Mouse (Mus musculus) olfactory bulb, adult 2 months (tissue): ENCODE data around the gene Twsg1. TPM values are rescaled to one million over a fixed set of nuclear protein-coding genes. Genes with fewer than 3 reads are reported as not detected.

Experiments
- H3K27ac ChIP-seq: fragments of 200-500 bp; 2 replicates; pipeline ENCODE4 v1.5.1; 2012; ENCODE audit warnings: low read depth, low read length; ENCODE audit not compliant: insufficient read depth
- H3K4me1 ChIP-seq: fragments of 200-500 bp; 2 replicates; pipeline ENCODE4 v1.6.1; 2012; ENCODE audit warnings: low read length; ENCODE audit not compliant: control insufficient read depth, insufficient read depth
- H3K4me3 ChIP-seq: fragments of 200-500 bp; 2 replicates; pipeline ENCODE4 v1.5.1; 2012; ENCODE audit warnings: mild to moderate bottlenecking, low read depth, low read length, moderate library complexity; ENCODE audit not compliant: insufficient read depth
- CTCF ChIP-seq: fragments of 200-500 bp; IDR thresholded peaks from 2 replicates; pipeline ENCODE4 v1.5.1; 2012; ENCODE audit warnings: low read depth, mild to moderate bottlenecking, low read length, moderate library complexity; ENCODE audit not compliant: insufficient read depth
- POLR2A ChIP-seq: fragments of 200-500 bp; IDR thresholded peaks from 2 replicates; pipeline ENCODE4 v1.6.1; 2012; ENCODE audit warnings: mild to moderate bottlenecking, low read depth, low read length, moderate library complexity; ENCODE audit not compliant: insufficient read depth
- WGBS: fragments of 180-500 bp; shearing (Covaris S2); methylation state at CpG from one replicate; pipeline ENCODE4 v1.1.7; 2018; 5-methylcytosine and 5-hydroxymethylcytosine counted together
- polyA plus RNA-seq: library from polyadenylated mRNA; stranded (reverse); fragments of >200 nt; gene quantifications from 2 replicates; pipeline ENCODE4 v1.2.4, GENCODE M21; 2012; ENCODE audit warnings: low replicate concordance; ENCODE audit not compliant: missing spikeins, insufficient read depth, insufficient read length

The Twsg1 gene
- polyA plus RNA-seq, 1 experiment, result not detected

GRCm38 (mm10) chr17:65956993-65957781 is 6.2 kb upstream of the Twsg1 start:
- no peak overlapping the region for H3K27ac ChIP-seq
- no peak overlapping the region for H3K4me3 ChIP-seq
- WGBS, result 49% methylated on average over 14 of the region's 14 CpGs

GRCm38 (mm10) chr17:65956140-65956539 is 5.1 kb upstream of the Twsg1 start:
- 87% methylated on average over 3 of the region's 3 CpGs for WGBS
- Histone ChIP-seq H3K4me1 (peaks cover 5% of the 10 kb centered on the region; the same call in 1 of the 2 replicates), H3K27ac (no peak overlapping the region), H3K4me3 (no peak overlapping the region)
- no peak for TF ChIP-seq CTCF
- TF ChIP-seq POLR2A, result no peak

More at GRCm38 (mm10) chr17:65956993-65957781, 6.2 kb upstream of the Twsg1 start:
- peaks cover 5% of the 10 kb centered on the region; the same call in 1 of the 2 replicates for H3K4me1 ChIP-seq
- no peak for TF ChIP-seq CTCF
- no peak for TF ChIP-seq POLR2A

GRCm38 (mm10) chr17:65953959-65954358 is 2.9 kb upstream of the Twsg1 start:
- H3K4me3 ChIP-seq, result no peak overlapping the region
- no peak overlapping the region for H3K27ac ChIP-seq
- 72% methylated on average over 4 of the region's 4 CpGs for WGBS
- H3K4me1 ChIP-seq, result peaks cover 12% of the 10 kb centered on the region
- TF ChIP-seq CTCF, result no peak
- no peak for TF ChIP-seq POLR2A

- TF ChIP-seq POLR2A (no peak), CTCF (no peak)
- 85% methylated on average over 5 of the region's 5 CpGs for WGBS
Measured at GRCm38 (mm10) chr17:65952083-65952482, 1.1 kb upstream of the Twsg1 start.

GRCm38 (mm10) chr17:65950183-65950582 is 843 bp downstream of the Twsg1 start:
- peak overlapping the region; percentile 60 for H3K4me3 ChIP-seq
- peaks cover 7% of the 10 kb centered on the region for H3K4me1 ChIP-seq
- WGBS, result 15% methylated on average over 7 of the region's 7 CpGs
- TF ChIP-seq POLR2A, result no peak
- H3K27ac ChIP-seq, result 0 out of 2 replicates have a peak overlapping the region, but pooled peaks have one; percentile 18

More at GRCm38 (mm10) chr17:65952083-65952482, 1.1 kb upstream of the Twsg1 start:
- H3K4me3 ChIP-seq, result no peak overlapping the region
- H3K27ac ChIP-seq, result no peak overlapping the region
- peaks cover 10% of the 10 kb centered on the region for H3K4me1 ChIP-seq

- 80% methylated on average over 8 of the region's 8 CpGs for WGBS
- TF ChIP-seq POLR2A, result no peak
- no peak for TF ChIP-seq CTCF
- Histone ChIP-seq H3K4me1 (peaks cover 7% of the 10 kb centered on the region), H3K4me3 (no peak overlapping the region), H3K27ac (no peak overlapping the region)
Measured at GRCm38 (mm10) chr17:65947307-65947706, 3.7 kb downstream of the Twsg1 start.

- no peak for TF ChIP-seq CTCF
- TF ChIP-seq POLR2A, result no peak
- Histone ChIP-seq H3K27ac (no peak overlapping the region), H3K4me1 (peaks cover 7% of the 10 kb centered on the region), H3K4me3 (no peak overlapping the region)
- WGBS, result 92% methylated on average over 2 of the region's 2 CpGs
Measured at GRCm38 (mm10) chr17:65945420-65945819, 5.6 kb downstream of the Twsg1 start.

- Histone ChIP-seq H3K4me3 (no peak overlapping the region), H3K4me1 (peaks cover 8% of the 10 kb centered on the region), H3K27ac (no peak overlapping the region)
- TF ChIP-seq CTCF, result no peak
- WGBS, result 69% methylated on average over 4 of the region's 4 CpGs
Measured at GRCm38 (mm10) chr17:65942394-65942793, 8.6 kb downstream of the Twsg1 start.

GRCm38 (mm10) chr17:65941275-65941674 is 9.8 kb downstream of the Twsg1 start:
- Histone ChIP-seq H3K4me3 (no peak overlapping the region), H3K27ac (no peak overlapping the region), H3K4me1 (peaks cover 8% of the 10 kb centered on the region)
- 95% methylated on average over 6 of the region's 6 CpGs for WGBS
- TF ChIP-seq POLR2A (no peak), CTCF (no peak)

GRCm38 (mm10) chr17:65940221-65940620 is 10.8 kb downstream of the Twsg1 start:
- no peak for TF ChIP-seq CTCF
- no peak for TF ChIP-seq POLR2A
- WGBS, result 62% methylated on average over 12 of the region's 12 CpGs
- Histone ChIP-seq H3K27ac (no peak overlapping the region), H3K4me3 (no peak overlapping the region), H3K4me1 (peaks cover 8% of the 10 kb centered on the region)
